Mouse (Mus musculus): ENCODE measurements around the gene Ppp1r8.
"Not testable (repeated sequence)": the region's sequence is repeated elsewhere in the genome, so short reads cannot be mapped to it uniquely, and the experiment has no call there.

Ppp1r8 gene

DNA sequence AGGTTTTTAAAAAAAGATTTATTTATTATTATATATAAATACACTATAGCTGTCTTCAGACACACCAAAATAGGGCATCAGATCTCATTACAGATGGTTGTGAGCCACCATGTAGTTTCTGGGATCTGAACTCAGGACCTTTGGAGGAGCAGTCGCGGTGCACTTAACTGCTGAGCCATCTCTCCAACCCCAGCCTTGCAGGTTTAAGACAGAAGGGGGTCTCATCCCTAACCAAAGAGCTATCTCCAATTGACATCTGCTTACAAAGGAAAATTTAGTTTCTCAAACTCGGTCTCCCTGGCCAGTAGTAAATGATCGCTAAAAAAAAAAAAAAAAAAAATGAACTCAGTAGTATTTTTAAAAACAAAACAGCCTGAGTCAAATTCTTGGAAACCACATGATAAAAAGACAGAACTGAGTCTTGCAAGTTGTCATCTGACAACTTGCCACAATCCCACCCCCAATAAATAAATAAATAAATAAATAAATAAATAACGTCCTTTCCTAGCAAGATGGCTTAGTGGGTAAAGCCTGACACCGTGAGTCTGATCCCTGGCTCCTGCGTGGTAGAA lies 36.3 kb downstream of the Ppp1r8 start:
- DNase-seq (ENCODE audit: low spot score), result no peak

DNA sequence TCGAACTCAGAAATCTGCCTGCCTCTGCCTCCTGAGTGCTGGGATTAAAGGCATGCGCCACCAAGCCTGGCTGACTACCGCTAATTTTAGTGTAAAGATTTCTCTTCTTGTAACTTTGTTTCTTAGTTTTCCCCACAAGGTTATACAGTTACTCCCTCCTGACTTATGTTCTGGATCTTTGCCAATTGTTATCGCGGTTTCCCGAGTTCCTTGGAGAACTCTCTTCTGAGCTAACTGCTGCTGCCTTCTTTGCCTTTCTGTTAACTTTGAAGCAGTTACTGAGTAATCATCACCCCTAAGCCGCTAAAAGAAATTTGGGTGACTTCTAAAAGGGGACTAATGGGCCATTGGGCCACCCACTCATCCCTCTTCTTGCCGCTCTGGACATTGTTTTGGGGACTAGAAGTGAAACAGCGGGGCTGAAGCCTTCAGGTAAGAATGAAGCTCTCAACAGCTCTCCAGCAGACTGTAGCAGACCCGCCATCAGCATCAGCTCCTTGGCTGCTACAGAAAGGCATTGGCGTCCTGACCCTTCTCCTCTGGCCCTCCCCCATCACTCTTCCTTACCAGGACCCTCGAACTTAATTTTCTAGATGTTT lies 37.3 kb downstream of the Ppp1r8 start:
- no peak for DNase-seq (ENCODE audit: low spot score)

DNA sequence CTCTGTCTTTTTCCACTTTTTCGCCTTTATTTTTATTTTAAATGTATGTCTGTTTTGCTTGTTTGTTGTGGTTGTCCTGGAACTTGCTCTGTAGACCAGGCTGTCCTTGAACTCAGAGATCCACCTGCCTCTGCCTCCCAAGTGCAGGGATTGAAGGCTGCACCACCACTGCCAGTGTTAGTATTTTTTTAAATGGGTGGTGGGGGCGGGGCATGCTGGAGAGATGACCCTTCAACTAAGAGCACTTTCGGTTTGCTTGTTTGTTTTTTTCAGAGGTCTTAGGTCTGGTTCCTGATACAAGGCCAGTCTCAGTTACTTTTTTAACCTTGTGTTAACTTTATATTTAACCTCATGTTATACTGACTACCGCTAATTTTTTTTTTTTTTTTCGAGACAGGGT lies 37.8 kb downstream of the Ppp1r8 start:
- no peak for DNase-seq (ENCODE audit: low spot score)

DNA sequence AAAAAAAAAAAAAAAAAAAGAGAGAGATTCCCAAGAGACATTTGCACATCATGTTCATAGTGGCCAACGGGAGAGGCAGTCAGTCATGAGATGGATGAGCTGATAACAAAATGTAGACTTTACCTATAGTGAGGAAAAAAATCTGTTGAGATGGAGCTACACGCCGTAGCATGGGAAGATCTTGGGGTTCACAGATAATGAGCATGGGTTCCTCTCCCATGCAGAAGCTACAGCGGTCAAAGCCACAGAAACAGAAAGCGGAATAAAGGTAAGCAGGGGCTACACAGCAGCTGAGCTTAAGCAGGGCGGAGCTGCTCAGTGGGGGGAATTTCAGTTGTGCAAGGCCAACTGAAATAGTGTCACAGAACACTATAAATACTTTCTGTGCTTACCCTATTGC lies 38.6 kb downstream of the Ppp1r8 start:
- no peak for DNase-seq (ENCODE audit: low spot score)

DNA sequence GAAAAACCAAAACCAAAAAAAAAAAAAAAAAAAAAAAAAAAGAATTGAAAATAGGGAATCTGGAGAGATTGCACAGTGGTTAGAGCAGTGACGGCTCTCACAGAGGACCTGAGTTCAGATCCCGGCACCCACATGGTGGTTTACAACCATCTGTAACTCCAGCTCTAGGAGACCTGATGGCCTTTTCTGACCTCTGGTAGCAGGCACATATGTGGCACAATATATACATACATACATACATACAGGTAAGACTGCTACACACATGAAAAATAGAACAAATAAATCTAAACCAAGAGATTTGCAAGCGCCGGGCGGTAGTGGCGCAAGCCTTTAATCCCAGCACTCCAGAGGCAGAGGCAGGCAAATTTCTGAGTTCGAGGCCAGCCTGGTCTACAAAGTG lies 39.1 kb downstream of the Ppp1r8 start:
- no peak for DNase-seq (ENCODE audit: low spot score)

DNA sequence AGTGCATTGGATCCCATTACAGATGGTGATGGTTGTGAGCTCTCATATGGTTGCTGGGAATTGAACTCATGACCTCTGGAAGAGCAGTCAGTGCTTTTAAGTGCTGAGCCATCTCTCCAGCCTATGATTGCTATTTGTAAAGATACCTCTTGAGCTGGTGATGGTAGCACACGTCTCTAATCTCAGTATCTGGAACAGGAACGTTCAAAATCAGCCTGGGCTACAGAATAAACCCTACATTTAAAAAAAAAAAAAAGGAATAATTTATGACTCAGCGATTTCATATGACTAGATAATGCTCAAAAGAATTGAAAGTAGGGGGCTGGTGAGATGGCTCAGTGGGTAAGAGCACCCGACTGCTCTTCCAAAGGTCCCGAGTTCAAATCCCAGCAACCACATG lies 39.8 kb downstream of the Ppp1r8 start:
- no peak for DNase-seq (ENCODE audit: low spot score)

DNA sequence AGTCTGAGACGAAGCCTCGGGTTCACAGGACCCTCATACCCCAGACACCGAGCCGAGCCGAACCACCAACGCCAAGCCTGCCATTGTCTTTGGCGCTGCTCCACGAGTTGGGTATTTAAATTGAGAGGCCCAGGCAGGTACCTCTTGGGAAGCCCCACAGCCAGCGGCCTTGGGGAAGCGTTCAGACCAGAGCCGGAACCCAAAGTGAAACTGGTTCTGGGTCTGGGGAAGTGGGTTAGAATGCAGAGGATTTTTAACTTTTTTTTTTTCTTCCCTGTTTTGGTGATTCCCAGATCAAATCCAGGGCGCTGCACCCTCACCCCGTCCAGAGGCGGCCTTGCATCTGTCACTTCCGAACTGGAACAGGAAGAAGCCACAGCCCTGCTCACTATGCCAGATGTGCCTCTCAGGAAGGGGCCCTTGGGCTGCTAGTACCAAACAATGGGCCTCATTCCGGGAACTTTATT lies 40.8 kb downstream of the Ppp1r8 start:
- DNase-seq (ENCODE audit: low spot score), result no peak

DNA sequence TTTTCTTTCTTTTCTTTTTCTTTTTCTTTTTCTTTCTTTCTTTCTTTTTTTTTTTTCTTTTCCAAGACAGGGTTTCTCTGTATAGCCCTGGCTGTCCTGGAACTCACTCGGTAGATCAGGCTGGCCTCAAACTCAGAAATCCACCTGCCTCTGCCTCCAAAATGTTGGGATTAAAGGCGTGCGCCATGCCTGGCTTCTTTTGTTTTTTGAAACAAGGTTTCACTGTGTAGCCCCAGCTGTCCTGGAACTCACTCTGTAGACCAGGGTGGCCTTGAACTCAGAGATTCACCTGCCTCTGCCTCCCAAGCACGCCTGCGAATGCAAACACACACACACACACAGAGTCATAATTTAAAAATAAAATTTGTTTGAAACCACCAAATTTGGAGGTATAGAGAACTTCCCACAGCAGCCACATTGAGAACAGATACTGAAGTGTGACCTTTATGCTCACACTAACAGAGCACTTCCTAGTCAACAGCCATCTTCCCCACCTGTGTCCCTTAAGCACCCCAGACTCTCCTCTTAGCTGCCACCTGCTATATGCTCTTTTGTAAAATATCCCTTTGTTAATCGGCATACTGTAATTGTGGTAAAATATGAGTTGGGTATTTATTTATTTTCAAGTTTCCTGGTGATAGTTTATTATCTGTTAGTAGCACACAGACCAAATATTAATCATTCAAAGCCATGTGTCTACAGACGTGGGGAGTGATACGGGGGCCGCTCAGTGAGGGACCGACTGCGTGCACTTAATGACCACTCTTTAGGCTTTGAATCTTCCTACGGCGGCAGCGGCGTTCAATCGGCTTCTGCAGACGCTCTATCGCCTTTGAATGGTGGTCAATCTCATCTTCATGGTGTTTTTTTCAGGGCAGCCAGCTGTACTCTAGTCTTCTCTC lies 41.5 kb downstream of the Ppp1r8 start:
- DNase-seq (ENCODE audit: low spot score), result no peak

DNA sequence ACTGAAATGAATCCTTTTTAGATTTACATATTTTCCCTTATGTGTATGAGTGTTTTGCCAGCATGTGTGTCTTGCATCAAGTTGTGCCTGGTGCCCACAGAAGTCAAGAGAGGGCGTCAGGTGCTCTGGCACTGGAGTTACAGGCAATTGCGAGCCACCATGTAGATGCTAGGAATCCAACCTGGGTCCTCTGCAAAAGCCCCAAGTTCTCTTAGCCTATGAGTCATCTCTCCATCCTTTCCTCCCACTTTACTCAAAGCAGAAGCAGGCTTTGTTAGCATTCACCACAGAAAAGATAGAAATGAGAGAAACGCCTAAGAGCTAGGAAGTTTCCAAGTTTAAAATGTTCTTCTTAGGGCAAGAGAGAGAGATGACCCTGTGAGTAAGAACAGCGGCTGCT lies 43.1 kb downstream of the Ppp1r8 start:
- no peak for DNase-seq (ENCODE audit: low spot score)

DNA sequence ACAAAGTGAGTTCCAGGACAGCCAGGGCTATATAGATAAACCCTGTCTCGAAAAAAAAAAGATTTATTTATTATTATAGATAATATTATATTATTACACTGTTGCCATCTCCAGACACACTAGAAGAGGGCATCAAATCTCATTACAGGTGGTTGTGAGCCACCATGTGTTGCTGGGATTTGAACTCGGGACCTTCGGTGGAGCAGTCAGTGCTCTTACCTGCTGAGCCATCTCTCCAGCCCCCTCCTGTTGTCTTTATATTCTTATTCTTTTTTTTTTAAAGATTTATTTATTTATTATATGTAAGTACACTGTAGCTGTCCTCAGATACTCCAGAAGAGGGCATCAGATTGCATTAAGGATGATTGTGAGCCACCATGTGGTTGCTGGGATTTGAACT lies 44.3 kb downstream of the Ppp1r8 start:
- not testable (repeated sequence) for DNase-seq (ENCODE audit: low spot score)

DNA sequence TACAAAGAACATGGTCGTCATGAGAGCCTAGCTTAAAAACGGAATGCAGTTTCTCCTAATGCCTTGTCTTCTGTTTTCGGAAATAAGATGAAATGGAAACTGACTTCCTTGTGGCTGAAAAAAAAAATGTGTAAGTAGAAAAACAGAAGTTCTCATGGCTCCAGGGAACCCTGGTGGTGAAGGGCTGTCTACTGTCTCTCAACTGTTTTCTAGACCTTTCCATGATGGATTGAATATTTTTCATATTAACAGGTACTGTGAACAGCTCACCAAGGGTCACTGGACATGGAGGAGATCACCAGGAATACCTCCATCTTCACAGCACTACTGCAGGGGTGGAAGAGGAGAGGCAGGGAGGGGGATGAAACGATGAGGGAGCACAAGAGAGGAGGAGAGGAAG lies 44.9 kb downstream of the Ppp1r8 start:
- no peak for DNase-seq (ENCODE audit: low spot score)

DNA sequence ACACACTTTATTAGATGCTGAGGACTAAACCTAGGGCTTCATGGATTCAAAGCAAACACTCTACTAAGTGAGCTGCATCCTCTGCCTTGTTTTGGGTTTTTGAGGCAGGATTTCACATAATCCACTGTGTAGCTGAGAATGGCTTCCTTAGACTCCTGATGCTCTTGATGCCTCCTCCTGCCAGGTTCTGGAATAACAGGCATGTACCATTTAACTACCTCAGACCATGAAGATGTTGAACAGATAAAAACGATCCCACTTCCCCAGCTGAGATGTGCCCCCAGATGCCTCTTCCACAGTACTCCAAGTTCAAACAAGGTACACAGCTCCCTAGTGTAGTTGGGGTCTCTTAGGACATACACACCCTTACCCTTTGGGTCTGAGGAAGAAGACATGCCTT lies 45.5 kb downstream of the Ppp1r8 start:
- no peak for DNase-seq (ENCODE audit: low spot score)

DNA sequence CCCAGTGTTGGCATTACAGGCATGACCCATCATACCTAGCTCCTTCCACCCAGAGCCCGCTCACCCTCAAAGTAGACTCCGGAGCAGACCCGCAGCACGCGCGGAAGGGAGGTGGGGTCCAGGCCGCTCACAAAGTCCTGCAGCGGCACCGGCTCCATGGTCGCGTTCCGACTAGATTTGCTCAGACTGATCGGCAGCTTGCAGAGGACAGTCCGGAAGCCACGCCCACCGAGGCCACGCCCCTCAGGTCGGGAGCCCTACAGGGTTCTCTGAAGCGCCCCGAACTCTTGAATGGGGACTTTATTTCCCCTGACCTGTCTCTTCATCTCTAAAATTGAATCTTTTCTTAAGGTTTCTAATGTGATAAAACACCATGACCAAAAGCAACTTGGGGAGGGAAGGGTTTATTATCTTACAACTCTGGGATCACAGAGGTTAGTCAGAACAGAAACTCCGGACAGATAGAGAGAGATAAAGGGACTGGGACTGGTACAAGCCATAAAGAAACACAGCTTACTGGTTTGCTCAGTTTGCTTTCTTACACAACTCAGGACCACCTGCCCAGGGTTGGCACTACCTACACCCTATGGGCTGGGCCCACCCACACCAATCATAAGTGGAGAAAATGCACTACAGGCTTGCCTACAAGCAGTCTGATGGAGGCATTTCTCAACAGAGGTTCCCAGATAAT lies 46.6 kb downstream of the Ppp1r8 start, which contains the start of gene Themis2:
Gene Themis2, minus strand, starts transcription at position 192 of the 691 bp plus-strand sequence.
- DNase-seq (ENCODE audit: low spot score), result peak; percentile 42

DNA sequence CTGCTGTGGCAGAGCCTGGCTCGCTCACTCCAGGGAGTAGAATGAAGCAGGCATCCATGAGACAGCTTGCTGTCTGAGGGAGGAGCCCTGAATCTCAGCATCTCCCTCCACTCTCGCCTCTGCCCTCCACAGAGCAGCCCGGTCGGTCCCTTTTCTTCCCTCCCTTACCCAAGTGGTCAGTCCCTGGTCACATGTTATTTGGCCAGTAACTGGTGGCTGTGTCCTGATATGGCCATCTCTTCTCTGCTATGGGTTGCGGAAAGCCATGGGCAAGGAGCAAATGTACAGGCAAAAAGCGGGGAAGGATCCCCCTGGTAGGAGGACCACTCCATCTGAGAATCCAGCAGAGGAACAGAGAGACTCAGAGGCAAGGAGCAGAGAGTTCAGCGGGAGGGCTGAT lies 47.8 kb downstream of the Ppp1r8 start:
- DNase-seq (ENCODE audit: low spot score), result no peak

DNA sequence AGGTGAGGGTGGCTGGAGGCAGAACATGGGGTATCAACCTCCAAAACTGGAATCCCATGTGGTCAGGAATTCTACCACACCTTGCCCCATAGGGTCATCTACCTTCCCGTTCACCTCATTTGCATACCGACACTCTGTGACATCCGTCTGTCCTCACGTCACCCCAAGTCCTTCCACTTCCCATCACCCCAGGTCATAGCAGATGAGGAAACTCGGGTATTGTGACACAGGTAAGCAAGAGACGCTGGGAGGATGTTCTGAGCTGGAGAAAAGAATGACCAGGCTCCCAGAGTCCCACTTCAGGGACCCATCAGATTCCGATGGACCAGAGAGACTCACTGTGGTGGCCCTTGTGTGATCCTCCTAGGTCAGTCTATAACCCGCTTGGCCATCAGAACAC lies 48.2 kb downstream of the Ppp1r8 start:
- no peak for DNase-seq (ENCODE audit: low spot score)

DNA sequence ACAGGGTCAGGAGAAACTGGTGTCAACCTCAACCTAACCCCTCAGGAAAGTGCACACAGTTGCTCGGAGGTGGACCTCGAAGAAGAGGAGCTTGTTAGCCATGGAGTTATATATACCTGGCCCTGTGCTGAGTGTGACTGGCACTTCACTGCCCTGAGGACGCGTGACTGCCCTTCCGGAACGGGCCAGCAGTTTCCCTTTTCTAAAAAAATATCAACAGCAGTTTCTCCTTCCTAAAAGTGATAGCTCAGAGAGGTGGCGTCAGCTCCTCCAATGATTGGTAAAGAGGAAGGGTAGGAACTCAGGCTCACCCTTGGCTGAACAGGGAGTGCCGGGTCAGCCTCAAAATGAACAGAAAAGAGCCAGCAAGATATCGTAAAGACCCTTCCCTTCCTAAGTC lies 48.9 kb downstream of the Ppp1r8 start:
- no peak for DNase-seq (ENCODE audit: low spot score)

DNA sequence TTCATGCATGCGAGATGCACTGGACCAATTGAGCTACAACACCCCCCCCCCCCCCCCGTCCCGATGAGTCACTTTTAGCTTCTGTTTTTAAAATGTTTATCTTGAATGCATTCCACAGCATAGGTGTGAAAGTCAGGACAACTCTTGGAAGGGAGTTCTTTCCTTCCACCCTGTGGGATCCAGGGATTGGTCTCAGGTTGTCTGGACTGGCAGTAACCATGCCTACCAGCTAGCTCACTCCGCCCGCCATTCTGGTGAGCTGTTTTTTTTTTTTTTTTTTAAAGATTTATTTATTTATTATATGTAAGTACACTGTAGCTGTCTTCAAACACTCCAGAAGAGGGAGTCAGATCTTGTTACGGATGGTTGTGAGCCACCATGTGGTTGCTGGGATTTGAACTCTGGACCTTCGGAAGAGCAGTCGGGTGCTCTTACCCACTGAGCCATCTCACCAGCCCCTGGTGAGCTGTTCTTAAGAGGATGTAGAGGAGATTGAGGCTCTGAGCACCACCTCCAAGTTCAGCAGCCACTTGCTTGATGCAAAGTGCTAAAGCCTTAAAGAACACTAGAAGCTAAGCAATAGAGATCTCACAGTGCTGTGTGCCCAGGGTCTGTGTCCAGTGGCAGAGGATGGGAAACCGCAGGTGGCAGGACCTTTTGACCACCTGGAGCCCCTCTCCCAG lies 49.5 kb downstream of the Ppp1r8 start:
- DNase-seq (ENCODE audit: low spot score), result not testable (repeated sequence)

DNA sequence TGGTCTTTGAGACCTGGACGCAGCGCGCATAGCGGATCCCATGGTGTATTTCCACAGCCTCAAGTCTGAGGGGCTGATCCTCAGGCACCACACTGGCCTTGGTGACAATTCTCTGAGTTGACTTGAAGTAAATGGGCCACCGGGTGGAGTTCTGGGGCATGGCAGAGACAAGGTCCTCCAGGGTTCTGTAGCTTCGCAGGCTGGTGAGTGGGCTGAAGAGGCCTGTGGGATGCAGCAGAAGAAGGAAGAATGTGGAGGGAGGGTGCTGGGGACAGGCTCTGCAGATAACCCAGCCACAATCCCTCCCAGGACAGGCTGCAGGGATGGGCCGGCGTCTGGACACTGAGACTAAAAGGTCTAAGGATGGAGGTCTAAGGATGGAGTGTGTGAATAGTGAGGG lies 53.2 kb downstream of the Ppp1r8 start:
- no peak for DNase-seq (ENCODE audit: low spot score)

DNA sequence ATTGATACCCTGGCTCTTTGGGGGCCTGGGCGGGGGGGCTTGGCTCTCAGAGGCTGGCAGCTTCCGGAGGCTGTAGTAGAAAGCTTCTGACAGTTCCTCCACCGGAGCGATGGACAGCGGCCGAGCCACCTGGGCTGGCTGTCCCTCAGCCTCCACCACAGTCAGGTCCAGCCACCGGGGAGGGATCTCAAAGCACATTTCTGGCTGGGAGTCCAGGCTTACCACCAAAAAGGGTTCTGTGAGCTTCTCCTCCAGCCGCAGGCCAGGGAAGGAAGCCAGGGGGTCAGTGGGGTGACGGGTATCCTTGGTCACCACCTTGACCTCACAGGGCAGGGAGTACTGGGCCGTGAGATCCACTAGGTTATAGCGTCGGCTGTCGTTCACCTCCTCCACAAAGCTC lies 57.7 kb downstream of the Ppp1r8 start:
- no peak for DNase-seq (ENCODE audit: low spot score)

DNA sequence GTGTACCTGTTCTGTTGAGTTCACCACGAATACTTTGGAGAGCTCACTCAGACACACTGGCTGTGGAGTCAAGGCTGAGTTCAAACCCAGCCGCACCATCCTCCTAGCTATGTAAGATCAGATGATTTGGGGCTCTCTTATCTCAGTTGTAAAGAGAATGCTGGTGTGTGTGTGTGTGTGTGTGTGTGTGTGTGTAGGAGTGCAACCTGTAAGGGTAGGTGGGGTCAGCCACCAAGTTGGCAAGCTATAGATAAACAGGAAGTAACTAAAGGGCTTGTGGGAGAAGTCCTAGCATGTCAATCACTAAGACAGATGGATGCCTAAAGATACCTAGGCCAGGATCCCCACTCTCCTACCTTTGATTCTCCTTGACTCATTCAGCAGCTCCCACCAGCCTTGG lies 59.2 kb downstream of the Ppp1r8 start:
- DNase-seq (ENCODE audit: low spot score), result no peak

DNA sequence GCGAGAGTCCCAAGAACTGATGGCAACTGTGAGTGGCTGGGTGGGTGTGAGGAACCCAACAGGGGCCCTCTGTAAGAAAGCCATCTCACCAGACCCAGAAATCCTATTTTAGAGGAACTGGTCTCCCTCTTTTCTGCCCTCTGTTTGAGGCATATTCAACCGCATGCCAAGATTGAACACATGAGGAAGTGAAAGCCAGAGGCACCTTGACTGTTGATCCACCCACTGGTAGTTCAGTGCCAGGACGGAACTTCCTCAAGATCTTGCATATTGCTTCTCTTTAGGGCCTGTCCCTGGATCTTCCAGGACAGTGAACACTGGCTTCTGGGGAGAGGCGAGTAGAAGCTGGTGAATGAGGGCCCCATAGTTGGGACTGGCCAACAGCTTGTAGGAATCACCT lies 62.7 kb downstream of the Ppp1r8 start:
- no peak for DNase-seq (ENCODE audit: low spot score)

Data from ovary, postnatal 14 days (tissue).